Mouse (Mus musculus): ENCODE data around the gene B230307C23Rik. TPM values are rescaled to one million over a fixed set of nuclear protein-coding genes. Genes with fewer than 3 reads are reported as not detected.
"Not testable (repeated sequence)": the region's sequence is repeated elsewhere in the genome, so short reads cannot be mapped to it uniquely, and the experiment has no call there.

The B230307C23Rik gene
- total RNA-seq, 2 experiments from 2014 or later: 27.0 to 29.7 TPM

DNA sequence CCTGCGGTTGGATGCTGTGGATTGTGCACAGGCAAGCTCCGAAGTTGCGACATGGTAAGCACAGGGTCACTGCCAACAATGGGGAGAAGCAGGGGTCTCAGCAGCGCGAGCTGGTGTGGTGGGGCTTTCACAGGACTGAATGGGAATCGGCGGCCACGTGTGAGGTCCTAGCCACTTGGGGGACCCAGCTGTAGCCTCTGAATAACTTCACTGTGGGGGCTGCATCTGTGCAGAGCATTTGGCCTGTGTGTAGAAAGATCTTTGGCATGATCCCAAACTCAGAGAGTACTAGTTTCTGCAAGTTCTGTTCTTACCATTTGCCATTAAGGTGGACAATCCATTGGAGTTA lies 242 bp downstream of the B230307C23Rik start:
- DNase-seq: not testable (repeated sequence)

DNA sequence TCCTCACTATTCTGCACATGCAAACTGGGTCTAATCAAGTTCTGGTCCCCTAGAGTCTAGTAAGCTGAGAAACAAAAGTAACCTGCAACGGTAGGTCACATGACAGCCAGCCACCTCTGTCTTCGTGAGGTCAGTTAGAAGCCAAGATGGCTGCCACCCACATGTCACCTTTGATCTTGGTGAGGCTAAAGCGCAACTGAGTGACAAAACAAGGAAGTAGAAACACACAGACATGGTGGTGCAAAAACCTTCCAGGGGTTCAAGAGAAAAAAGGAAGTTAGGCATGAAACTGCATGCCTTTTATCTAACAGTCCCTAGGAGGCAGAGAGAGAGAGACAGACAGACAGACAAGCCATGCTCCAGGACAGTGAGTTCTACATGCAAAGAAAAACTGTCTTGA lies 25.0 kb downstream of the B230307C23Rik start:
- DNase-seq: no peak

- no peak for DNase-seq
These were observed 25.7 kb downstream of the B230307C23Rik start for GRCm38 (mm10) chr16:98022657-98023345.

- DNase-seq: not testable (repeated sequence)
These were observed 29.1 kb downstream of the B230307C23Rik start for GRCm38 (mm10) chr16:98026186-98026585.

GRCm38 (mm10) chr16:98034971-98035370 lies 37.9 kb downstream of the B230307C23Rik start:
- DNase-seq: not testable (repeated sequence)

GRCm38 (mm10) chr16:98041676-98042075 lies 44.6 kb downstream of the B230307C23Rik start:
- peak; percentile 17 for DNase-seq

DNA sequence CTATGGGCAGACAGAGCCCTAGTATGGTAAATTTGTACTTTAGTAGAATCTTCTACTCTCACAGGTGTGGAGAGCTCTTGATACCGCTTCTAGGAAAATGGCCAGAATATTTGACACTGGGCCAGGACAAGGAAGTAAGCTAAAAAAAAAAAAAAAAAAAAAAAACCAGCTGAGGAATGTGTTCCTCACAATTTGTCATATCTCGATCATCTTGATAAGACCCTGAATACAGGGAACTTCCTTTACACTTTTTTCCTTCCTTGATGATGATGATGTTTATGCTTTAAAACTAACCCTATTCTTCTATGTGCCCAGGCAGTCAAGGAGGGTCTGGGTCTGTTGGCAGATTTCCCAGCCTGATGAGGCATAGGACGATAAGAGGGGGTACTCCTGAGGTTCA lies 82.3 kb downstream of the B230307C23Rik start:
- DNase-seq: not testable (repeated sequence)

DNA sequence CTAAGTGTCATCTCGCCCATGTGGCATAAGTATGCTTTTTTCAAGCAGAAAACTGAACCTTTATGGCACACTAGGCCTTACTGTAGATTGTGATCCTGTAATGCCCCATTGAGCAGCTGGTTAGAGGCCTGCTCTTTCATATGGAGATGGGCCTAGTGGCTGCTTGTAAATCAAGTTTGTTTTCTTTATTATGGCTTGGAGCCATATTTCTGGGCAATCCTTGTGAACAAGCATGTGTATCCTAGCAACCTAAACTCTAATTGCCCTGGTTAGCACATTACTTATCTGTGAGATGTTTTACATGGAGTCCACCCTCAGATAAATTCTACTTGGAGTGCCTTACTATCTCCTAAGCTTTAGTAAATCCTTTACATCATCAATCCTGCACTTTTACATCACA lies 84.0 kb downstream of the B230307C23Rik start:
- not testable (repeated sequence) for DNase-seq

Other genes with a start within 250 kb of the B230307C23Rik start
- under 1 TPM; 0.27 to 0.63 TPM for gene Ripk4, start 233.5 kb upstream of the B230307C23Rik start, total RNA-seq (2021)
- 10 to 100 TPM in 1 of 2 experiments, 1 to 10 TPM in 1; 7.7 to 12.6 TPM for gene Prdm15, start 145.5 kb upstream of the B230307C23Rik start, total RNA-seq (2021)
- gene C2cd2, start 34.7 kb upstream of the B230307C23Rik start, total RNA-seq (2021): 10 to 100 TPM; 35.3 to 39.4 TPM
- 10 to 100 TPM; 25.5 to 29.6 TPM for gene Zbtb21, start 34.7 kb upstream of the B230307C23Rik start, total RNA-seq (2021)
- 1 to 10 TPM; 7.9 to 9.1 TPM for gene A630089N07Rik, start 85.1 kb downstream of the B230307C23Rik start, total RNA-seq (2021)

All from adrenal gland, postnatal 10 days (tissue).